Mouse (Mus musculus) right cerebral cortex, adult 18-20 months (tissue): ENCODE measurements around the gene Tns3.
"Not testable (repeated sequence)": the region's sequence is repeated elsewhere in the genome, so short reads cannot be mapped to it uniquely, and the experiment has no call there.

Experiments
- DNase-seq: peaks from one replicate; pipeline ENCODE4 v3.0.0; 2022; ENCODE audit warnings: mixed read lengths

Gene Tns3

DNA sequence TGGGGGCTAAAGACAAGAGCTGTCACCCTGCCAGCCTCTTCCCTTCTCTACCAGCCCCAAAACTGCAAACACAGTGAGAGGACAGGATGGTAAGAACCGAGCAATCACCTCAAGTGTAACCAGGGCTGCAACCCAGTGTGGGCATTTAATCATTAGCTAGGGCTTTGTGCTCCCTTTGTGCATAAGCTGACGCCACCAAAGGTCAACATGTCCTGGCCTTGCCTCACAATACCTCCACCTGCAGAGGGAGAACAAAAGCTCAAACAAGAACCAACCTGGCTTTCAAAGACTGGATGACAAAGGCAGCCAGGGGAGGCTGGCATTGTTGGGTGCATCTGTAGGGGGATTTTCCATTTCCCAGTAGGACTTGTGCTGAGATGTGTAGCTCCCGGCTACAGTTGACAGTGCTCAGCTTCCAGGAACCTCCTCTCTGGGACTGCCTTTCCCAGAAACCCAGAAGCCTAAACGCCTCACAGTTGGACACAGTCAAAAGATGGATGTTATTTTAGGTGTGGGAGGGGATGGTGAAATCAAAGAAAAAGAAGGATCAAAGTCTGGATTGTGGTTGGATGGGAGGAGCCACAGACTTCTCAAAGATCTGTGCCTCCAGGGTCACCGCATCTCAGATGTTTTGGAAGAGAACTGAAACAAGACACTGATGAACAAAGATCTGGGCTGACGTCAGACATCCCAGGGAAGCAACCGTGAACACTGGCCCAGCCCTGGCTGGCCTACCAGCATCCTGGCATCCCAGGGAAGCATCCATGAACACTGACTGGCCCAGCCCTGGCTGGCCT is 94.9 kb downstream of the Tns3 start:
- no peak for DNase-seq

DNA sequence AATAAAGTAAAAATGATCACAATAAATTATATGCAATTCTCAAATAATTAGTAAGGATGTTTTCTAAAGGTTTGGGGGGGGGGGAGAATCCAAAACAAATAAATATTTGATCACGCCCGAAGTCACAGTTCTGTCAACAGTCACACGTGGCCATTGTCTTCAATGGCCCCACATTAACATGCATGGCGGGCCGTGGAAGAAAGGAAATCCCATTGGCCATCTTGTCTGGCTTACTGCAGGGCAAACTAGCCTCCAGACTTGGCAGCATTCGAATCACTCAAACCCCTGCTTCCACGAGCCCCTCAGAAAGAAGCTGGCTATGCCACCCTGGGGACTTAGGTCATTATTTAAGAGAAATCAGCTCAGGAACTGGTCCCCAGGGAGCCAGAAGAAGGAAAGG is 95.5 kb downstream of the Tns3 start:
- no peak for DNase-seq

DNA sequence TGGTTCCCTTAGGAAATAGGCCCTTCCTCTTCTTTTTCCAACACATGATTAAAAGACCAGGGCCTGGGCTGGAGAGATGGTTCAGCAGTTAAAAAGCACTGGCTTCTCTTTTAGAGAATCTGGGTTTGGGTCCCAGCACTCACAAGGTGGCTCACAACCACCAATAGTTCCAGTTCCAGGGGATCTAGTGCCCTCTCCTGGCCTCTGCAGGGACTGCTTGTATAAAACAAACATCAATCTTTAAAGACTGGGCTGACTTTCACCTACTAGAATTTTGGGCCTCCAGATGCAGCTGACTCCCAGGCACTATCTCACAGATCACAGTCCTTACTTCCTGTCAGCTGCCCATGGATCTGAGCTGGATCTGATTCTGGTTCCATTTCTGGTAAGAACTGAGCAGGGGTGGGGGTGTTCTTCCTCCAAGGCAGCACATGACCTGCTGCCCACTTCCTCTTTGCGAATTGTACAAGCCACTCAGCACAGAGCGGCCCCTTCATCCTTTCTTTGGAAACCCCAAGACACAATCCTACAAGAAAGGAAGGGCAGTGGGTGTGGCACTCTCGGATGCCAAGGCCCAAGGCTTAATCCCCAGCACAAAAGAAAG is 98.0 kb downstream of the Tns3 start:
- no peak for DNase-seq

DNA sequence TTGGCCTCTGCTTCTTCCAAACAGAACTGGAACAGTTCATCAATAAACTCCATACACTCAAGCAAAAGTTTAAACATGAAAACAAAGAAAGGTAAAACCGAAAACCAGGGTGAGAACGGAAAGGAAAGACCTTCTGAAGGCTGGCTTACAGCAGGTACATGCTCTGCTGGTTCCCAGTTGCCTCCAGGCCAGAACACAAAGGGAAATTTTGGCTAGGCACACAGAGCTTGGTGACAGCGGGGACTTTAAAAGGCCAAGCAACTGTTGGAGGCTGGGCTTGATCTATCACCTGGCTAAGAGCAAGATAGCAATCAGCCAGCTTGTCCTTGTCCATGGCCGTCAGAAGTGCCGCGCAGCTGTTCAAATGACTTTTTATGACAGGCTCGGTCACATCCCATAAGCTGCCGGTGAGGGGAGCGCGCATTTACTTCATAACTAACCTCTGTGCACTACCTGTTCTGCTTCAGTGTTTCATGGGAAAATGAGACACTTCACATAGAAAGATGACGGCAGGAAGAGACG is 105.5 kb downstream of the Tns3 start:
- DNase-seq: no peak

DNA sequence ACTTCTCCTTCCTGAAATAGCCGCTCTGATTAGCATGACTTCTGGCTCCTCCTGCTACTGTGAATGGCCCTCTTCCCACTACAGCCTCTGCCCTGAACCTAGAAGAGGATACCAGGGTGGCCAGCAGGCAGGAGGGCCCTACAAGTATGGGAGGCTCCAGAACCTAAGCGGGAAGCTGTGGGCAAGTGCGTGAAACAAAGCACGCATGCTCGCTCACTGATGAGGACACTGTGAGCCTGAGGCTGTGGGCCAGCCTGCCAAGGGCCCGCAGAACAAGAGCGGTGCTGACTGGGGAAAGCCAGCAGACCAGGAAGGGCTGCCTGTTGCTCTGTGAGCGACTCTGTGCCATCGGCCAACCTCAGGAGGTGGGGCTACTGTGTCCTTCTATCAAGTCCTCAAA is 106.1 kb downstream of the Tns3 start:
- no peak for DNase-seq

DNA sequence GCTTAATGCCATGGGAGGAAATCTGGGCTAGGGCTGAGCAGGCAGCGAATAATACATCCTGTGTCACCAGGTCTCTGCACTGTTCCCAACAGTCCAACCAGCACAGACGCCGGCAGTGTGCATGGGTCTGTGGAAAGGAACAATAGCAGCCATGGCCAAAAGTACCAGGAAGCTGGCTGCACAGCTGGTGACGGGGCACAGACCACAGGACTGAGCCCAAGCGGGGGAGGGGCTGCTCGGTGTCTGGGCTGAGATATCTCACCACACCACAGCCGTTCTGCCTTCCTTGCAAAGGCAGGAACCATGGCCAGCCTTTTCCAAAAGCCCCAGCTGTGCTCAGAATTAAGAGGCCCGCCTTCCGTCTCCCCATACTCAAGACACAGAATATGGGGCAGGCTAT is 107.3 kb downstream of the Tns3 start:
- no peak for DNase-seq

DNA sequence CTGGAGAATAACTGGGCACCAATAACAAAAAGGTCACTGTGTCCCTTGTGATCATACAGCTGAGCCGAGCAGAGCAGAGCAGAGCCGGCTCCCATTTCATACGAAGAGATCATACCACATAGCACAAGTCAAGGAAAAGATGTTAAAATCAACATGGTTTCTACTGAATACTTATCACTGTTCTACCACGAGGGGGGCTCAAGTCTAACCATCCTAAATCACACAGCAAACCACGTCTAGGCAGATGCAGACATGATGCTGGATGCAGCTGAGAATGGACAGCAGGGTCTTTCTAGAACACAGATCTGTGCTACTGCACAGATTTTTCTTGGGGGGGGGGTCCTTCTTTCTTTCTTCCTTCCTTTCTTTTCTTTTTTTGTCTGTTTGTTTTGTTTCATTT is 112.6 kb downstream of the Tns3 start:
- no peak for DNase-seq

DNA sequence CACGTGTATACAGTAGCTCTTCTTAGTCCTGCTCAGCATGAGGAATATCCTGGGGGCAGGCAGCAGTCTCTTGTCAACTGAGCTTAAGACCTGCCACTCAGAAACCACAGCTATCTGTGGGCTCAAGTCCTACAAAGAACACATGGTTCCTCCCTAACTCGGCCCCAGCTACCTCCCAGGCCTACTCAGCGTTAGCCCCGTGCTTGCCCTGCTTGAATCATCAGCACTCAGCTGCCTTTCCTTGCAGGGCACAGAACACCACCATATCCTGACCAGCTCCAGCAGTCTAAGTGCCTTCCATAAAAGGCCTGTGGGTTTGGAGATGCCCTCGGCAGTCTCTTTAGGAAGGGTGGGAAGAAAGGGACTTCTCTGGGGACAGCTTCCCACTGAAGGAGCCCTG is 116.7 kb downstream of the Tns3 start:
- DNase-seq: no peak

DNA sequence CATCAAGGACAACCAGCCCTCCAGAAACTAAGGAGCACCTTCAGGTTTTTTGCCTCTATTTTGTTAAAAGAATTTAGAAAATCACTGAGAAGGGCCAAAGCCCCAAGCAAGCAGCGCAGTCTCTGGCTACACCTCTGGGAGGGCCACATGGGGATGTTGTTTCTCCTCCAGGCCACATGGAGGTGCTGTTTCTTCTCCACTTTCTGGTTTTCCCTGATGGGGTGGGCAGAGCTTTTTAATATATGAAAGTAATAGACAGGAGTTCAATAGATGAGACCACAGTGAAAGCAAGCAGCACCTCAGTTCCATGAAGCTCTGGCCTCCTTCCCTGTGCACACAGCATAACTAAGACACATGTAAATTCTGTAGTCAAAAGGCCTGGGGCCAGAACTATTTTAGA is 118.5 kb downstream of the Tns3 start:
- no peak for DNase-seq

DNA sequence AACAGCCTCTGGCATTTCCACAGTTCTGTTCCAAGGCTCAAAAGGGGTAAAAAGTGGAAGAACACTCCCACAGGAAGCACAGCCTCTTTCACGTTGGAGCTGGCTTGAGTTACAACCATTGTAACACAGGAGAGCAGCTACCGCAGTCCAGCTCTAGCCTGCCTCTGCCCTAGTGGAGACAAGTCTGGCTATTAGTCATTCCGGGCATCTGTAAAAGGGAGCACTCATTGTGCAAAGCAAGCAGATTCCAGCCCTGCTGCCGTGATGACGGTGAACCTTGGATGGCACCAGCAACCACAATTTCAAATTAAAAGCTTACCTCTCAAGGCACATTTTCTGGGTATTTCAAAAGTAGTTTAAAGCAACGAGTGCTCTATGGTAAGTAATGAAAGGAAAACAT is 120.0 kb downstream of the Tns3 start:
- no peak for DNase-seq

DNA sequence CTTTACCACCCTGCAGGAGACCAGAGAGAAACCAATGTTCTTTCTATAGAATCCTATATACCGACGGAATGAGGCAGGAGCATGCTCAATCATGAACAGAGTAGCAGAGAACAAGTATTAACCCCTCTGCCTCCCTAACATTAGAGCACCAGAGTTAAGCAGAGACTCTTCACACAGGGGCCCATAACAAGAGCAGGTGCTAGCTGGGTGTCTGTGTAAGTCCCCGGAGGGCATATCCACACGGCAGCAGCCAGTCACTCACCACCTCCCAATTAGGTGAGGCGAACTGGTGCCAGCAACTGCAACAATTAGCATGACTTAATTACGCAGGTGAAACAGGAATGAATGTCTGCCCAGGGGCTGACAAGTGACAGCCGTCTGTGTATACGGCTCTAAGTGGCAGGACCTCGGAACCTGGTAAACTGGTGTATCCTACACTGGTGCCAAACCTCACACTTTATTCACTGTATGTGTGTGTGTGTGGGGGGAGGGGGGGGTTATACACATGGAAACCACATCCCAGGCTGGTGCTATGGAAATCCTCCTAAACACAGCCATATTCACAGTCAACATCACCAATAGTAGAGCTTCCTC is 123.0 kb downstream of the Tns3 start:
- DNase-seq: no peak

DNA sequence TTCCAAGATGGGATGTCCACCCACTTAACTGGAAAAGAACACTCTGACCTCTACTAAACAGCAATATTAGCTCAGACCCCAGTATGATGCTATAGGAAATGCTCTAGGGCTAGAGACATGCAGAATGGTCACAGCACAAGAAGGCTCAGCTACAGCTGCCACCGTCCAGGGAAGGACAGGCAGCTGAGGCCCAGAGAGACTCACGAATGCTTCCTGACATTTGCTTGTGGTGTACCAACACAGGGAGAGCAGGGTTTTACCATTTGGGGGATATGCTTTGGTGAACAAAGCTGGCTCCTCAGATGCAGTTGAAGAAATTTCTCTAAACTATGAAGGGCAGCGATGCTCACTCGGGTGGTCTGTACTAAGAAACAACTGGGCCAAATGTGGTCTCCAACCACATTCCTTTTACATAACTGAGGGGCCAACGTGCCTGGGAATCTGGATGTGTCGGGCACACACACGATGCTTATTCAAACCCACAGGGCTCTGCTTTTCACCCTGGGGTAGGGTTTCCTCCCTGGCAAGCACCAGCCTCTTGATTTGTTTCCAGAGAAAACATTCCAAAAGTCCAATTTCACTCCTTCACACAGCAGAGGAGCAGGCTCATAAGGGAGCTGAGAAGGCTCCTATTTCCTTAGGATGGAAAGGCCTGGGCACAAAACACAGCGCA is 124.6 kb downstream of the Tns3 start:
- DNase-seq: no peak

DNA sequence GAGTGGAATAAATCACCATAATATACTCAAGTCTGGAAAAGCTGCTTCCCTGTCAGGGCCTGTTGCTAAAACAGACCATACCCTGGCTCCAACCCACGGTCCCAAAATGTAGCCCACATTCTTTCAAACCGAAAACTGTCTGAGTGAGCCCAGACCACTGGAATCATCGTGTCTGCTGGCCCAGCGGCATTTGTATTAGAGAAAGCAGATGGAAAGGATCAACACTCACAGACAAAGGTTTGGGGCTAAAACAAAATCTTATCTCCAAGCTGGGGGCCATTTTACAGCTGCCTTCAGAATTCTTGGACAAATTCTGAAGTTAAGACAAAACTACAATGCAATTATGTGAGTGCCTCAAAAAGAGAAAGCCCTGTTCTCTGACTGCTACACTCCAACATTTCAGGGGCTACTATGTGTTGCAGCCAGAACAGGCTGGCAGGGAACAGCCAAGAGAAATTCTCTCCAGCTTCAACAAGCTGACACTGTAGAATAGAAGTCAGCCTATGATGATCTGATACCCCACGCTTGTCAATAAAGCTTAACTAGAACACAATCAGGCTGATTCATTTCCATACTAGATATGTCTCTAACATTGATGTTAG is 127.2 kb downstream of the Tns3 start:
- DNase-seq: no peak

DNA sequence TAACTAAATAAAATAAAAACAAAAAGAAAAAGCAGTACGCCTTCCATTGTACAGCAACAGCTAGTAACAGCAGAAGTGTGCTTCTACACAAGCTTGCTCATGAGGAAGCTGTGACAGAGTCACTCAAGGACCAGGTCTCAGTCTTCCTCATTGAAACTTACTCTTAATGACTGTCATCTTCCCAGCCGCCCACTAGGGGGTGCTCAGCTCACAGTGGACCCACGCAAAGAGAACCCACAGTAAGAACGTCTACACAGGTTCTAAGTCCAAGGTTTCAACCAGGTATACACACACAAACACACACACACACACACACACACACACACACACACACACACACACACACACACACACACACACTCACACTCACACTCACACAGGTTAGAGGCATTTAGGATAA is 129.4 kb downstream of the Tns3 start:
- peak; percentile 66 for DNase-seq

DNA sequence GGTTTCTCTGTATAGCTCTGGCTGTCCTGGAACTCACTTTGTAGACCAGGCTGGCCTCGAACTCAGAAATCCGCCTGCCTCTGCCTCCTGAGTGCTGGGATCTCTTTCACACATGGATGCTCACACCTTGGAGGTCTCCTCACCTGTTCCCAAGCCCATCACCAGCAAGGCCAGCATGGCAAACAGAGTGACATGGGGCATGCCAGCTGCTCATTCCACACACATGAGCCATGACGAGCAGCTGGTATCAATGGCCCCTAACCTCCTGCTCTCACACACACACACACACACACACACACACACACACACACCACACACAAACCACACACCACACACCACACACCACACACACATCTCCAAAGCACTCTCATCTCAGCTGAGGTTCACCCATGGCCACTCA is 131.6 kb downstream of the Tns3 start:
- DNase-seq: not testable (repeated sequence)

DNA sequence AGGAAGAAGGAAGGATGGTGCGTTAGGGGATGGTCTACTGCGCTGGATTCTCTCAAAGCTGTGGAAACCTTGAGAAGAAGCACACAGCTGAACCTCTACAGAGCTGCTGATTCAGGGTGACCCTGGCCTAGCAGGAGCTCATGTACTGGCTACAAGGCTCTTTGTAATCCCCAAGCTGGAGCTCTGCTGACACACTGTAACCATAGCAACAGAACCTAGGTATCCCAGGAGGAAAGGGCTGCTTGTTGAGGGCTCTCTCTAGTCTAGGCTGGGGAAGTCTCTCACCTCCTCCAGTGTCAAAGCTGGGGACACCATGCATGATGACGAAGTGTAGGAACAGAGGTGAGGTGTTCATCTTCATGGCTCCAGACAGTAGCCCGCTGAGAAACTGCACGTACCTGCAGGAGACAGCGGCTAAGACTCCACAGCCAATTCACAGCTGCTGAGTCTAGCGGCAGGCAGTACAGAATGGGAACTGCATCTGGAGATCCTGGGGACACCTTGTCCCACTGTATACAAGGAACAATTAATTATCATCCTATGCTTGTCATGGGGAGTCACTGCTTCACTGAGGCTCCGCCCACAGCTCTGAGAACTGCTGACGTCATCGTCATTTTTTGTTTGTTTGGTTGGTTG is 132.1 kb downstream of the Tns3 start:
- DNase-seq: no peak

DNA sequence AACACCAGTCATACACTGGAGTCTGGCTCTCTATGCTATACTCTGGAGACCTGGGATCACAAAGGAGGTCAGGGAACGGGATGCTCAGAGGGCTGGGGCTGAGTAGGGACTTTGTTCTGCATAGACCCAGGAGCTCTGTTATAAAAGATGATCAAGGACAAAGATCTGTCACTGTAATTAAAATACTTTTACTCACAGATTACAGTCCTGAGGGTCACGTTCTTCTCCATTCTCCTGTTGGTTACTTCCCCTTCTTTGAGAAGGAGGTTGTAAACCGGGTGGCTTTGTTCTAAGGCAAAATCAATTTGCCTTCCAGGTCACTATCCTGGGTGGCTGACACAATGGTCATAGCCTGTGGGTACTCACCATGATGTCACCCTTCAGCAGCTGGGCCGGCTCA is 133.8 kb downstream of the Tns3 start:
- DNase-seq: no peak

DNA sequence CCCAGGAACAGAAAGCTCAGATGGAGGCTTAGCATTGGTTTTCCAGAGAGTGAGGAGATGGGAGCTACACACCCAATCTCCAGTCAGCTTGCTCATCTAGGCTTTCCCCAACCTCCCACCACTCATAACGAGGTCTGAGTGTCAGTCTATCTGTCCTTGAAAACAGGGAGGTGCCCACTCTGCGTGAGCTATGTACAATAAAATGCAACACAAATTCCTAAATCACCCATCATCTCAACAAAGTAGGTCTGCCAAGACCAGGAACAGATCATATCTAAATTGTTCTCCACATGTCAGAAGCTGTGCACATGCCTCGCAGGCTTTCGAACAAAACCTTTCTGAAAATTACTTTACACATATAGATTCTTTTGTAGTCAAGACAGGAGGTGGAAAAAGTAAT is 134.3 kb downstream of the Tns3 start:
- DNase-seq: no peak

DNA sequence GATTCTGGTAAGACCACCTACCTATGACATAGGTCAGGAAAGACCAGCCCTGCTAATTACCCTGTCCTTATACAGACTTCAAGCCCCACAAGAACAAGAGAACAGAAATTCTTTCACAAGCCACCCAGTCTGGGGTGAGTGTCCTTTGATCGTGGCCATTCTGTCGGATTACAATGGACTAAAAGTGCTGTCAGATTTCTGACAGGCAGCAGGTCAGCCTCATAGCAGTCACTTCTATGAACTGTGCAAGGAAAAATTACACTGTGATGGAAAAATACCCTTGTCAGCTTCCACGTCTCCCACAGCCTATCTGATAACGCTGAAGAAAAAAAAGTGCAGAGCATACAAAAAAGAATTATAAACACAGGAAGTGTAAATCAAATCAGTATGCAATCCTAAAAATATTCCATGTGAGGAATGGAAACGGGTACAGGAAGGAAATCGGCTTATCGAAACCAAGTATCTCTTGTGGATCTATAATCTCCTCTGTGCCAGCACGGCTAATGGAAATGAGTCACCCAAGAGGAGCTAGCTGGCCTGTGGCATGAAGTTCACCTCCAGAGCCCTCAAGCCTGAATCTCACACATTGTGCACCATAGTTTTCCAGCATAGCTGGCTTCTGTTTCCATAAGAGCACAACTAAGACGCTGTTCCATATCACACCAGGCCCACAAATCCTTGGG is 138.7 kb downstream of the Tns3 start:
- DNase-seq: no peak

DNA sequence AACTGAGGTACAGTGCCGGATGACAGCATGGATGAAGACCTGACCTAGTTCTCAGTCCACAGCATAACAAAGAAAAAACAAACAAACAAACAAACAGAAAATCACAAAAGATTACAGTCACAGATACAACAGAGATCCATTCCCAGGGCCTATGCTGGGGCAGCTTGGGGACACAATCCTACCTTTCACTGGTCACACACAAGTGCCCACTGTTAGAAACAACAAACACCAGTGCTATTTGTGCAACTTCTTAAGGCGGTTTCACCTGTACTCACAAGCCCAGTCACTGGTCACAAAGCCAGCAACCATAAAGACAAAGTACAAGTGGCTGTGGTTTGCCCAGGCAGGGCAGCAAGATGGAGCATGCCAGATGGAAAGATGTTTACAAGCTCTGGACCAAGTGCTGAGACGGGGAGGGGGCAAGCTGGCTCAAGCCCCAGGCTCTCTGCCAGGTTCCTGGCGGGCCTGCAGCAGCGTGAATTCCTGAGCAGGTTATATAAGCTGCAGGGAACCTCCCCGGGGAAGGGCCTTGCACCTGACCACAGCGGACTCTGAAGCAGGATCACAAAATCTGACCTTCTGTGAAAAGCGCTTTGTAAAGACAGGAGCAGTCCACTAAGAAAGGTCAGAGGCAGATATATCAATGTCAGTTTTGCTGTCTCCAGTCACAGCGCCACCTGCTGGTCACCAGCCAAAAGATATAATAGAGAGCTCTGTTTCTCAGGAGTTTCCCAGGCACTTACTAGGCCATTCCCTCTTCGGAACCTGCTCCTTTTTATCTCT is 140.8 kb downstream of the Tns3 start:
- DNase-seq: peak; percentile 70
